Mouse (Mus musculus) megakaryocyte, embryonic 14.5 days (primary cell): ENCODE data around the gene 1110008L16Rik.

Experiments used
- FLI1 ChIP-seq: IDR thresholded peaks from 2 replicates; pipeline ENCODE4 v1.6.1; 2012; ENCODE audit warnings: low read length, inconsistent platforms, mixed read lengths
- GATA1 ChIP-seq: IDR thresholded peaks from 3 replicates; pipeline ENCODE4 v1.6.1; 2012; ENCODE audit warnings: mixed read lengths, low read length, inconsistent platforms, borderline replicate concordance

DNA sequence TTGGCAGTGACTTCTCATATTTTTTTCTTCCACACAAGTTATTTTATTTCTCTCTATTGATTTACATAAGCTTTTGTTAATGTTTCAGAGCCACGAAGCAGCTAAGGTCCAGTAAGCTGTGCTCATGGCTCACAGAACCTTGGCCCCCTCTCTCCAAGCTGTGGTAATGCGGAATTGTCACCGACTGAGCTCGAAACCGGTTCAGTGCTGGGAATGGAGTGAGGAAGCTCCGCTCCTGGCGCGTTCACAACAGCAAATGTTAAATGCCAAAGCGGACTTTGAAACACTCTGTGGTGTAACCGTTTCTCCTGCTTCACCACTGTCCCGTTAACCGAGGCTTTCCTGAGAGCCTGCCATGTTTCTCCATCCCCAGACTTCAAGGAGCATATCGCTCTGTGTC, 45.2 kb downstream of the 1110008L16Rik start:
- no peak for TF ChIP-seq GATA1
- TF ChIP-seq FLI1: no peak
